Mouse (Mus musculus) neural tube, embryonic 14.5 days (tissue): ENCODE measurements around the gene Abtb2. TPM values are rescaled to one million over a fixed set of nuclear protein-coding genes. Genes with fewer than 3 reads are reported as not detected.
A peak's percentile ranks its signal among the peaks of the same experiment; 100 is the strongest.
"Not testable (repeated sequence)": the region's sequence is repeated elsewhere in the genome, so short reads cannot be mapped to it uniquely, and the experiment has no call there.

ENCODE experiments used
- ATAC-seq: fragments of 200-750 bp; cut with Nextera tagmentation; 2 replicates; pipeline ENCODE4 v1.8.0; 2017; ENCODE audit warnings: low read depth, mild to moderate bottlenecking, moderate TSS enrichment, moderate library complexity
- H3K27ac ChIP-seq: fragments of 300-500 bp; sonication (generic); 2 replicates; pipeline ENCODE4 v1.5.1; 2014; ENCODE audit warnings: low read depth, mild to moderate bottlenecking, control low read depth, low read length, moderate library complexity, mixed read lengths
- H3K27me3 ChIP-seq: fragments of 300-500 bp; sonication (generic); 2 replicates; pipeline ENCODE4 v1.6.1; 2014; ENCODE audit warnings: low read length; ENCODE audit not compliant: control insufficient read depth, insufficient read depth
- H3K36me3 ChIP-seq: fragments of 300-500 bp; sonication (generic); 2 replicates; pipeline ENCODE4 v1.6.1; 2014; ENCODE audit warnings: low read length, mixed read lengths; ENCODE audit not compliant: control insufficient read depth, insufficient read depth
- H3K4me1 ChIP-seq: fragments of 300-500 bp; sonication (generic); 2 replicates; pipeline ENCODE4 v1.6.1; 2014; ENCODE audit warnings: low read length; ENCODE audit not compliant: control insufficient read depth, insufficient read depth
- H3K4me2 ChIP-seq: fragments of 300-500 bp; sonication (generic); 2 replicates; pipeline ENCODE4 v1.6.1; 2014; ENCODE audit warnings: mild to moderate bottlenecking, low read depth, low read length, control low read depth
- H3K4me3 ChIP-seq: fragments of 300-500 bp; sonication (generic); 2 replicates; pipeline ENCODE4 v1.5.1; 2014; ENCODE audit warnings: low read depth, low read length, control low read depth, mixed read lengths
- H3K9ac ChIP-seq: fragments of 300-500 bp; sonication (generic); replicated peaks from 2 replicates; pipeline ENCODE4 v1.6.1; 2014; ENCODE audit warnings: low read depth, mild to moderate bottlenecking, control low read depth, low read length, mixed read lengths
- H3K9me3 ChIP-seq: fragments of 300-500 bp; sonication (generic); 2 replicates; pipeline ENCODE4 v1.6.1; 2016; ENCODE audit warnings: low read length; ENCODE audit not compliant: control insufficient read depth
- WGBS: fragments of 180-500 bp; shearing (Covaris S2); extraction: QIAGEN DNeasy Blood & Tissue Kit; methylation state at CpG from one replicate; pipeline ENCODE4 v1.1.7; 2014; 5-methylcytosine and 5-hydroxymethylcytosine counted together
- polyA plus RNA-seq: library from polyadenylated mRNA; unstranded; fragments of >200 nt; fragmentation: Nextera tagmentation; extraction: Ambion mirVana; gene quantifications from 2 replicates; pipeline ENCODE4 v1.2.1, GENCODE M21; 2014

Abtb2 gene
- 7.8 and 10.3 TPM in 2 replicates for polyA plus RNA-seq

DNA sequence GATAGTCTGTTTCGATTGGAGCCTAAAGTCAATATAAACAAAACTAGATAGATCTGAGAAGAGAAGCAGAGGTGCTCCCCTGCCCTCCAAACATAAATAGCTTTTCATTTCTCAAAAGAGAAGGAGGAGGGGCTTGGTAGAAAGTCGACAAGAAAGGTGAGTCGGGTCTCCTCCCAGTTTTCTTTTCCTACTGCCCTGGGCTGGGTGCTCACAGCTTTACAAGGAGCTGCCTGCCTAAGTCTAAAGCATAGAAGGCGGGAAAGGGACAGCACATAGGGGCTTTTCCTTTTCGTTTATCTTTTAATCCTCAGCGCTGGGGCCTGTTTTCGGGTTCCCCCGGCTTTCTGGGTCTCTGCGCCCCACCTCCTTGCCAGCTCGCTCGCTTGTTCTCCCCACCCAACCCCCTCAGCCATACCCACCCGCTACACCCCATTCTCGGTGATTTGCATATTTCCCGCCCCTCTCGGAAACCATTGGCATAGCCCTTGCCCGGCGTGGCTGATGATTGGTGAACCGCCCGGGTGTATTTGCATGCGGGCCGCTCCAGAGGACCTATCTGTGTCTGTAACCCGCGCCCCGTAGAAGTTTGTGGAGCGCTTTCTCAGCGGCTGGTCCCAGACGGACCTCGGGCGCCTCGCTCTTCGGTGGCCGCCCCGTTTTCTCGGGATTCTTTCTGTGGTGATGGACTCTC is at the start of gene Abtb2:
Abtb2 (plus strand) TSS at position 579 of the 691 bp plus-strand sequence.
- Histone ChIP-seq H3K27ac (peak within 1 kb of the TSS; percentile 34; the same call in 1 of the 2 replicates), H3K4me2 (peak within 1 kb of the TSS; percentile 98), H3K9ac (peak within 1 kb of the TSS; percentile 57), H3K9me3 (no peaks in the 10 kb centered on the region), H3K36me3 (no peaks in the 10 kb centered on the region), H3K27me3 (peaks cover 6% of the 10 kb centered on the region; the same call in 1 of the 2 replicates), H3K4me1 (peaks cover 11% of the 10 kb centered on the region; the same call in 1 of the 2 replicates), H3K4me3 (peak within 1 kb of the TSS; percentile 61)
- WGBS = under 1% methylated on average over 34 of the region's 34 CpGs
- peak; percentile 97 for ATAC-seq

GRCm38 (mm10) chr2:103516472-103516871 is 49.6 kb upstream of the Abtb2 start:
- no peaks in the 10 kb centered on the region for H3K9me3 ChIP-seq
- H3K27ac ChIP-seq = no peak overlapping the region
- H3K36me3 ChIP-seq = no peaks in the 10 kb centered on the region
- no peaks in the 10 kb centered on the region for H3K4me1 ChIP-seq
- no peak overlapping the region for H3K9ac ChIP-seq
- no peak overlapping the region for H3K4me3 ChIP-seq
- ATAC-seq = no peak
- no peaks in the 10 kb centered on the region for H3K27me3 ChIP-seq
- WGBS = 82% methylated on average over 1 of the region's 1 CpGs
- H3K4me2 ChIP-seq = no peak overlapping the region

GRCm38 (mm10) chr2:103525596-103525995 is 40.5 kb upstream of the Abtb2 start:
- no peak overlapping the region for H3K4me3 ChIP-seq
- H3K27me3 ChIP-seq = no peaks in the 10 kb centered on the region
- H3K9ac ChIP-seq = no peak overlapping the region
- H3K36me3 ChIP-seq = no peaks in the 10 kb centered on the region
- no peak overlapping the region for H3K27ac ChIP-seq
- WGBS = 94% methylated on average over 1 of the region's 1 CpGs
- ATAC-seq = no peak
- no peaks in the 10 kb centered on the region for H3K9me3 ChIP-seq
- no peak overlapping the region for H3K4me2 ChIP-seq
- H3K4me1 ChIP-seq = no peaks in the 10 kb centered on the region

DNA sequence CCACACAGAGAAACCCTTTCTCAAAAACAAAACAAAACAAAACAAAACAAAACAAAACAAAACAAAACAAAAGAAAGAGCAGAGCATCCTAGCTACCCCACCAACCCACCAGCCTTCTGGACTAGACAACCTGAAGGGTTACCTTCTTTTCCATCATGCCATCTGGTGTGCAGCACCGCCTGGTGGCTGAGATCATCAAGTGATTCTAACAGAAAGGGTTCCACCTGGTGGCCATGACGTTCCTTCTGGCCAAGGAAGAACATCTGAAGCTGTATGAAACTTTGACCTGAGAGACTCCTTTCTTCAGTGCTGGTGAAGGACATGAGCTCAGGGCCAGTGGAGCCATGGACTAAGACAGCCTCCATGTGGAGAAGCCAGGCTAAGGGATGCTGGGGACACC is 19.0 kb upstream of the Abtb2 start:
- no peak overlapping the region for H3K9ac ChIP-seq
- no peaks in the 10 kb centered on the region for H3K4me1 ChIP-seq
- no peak overlapping the region for H3K27ac ChIP-seq
- H3K9me3 ChIP-seq = no peaks in the 10 kb centered on the region
- no peak overlapping the region for H3K4me3 ChIP-seq
- 11% methylated on average over 2 of the region's 2 CpGs for WGBS
- H3K36me3 ChIP-seq = no peaks in the 10 kb centered on the region
- no peak overlapping the region for H3K4me2 ChIP-seq
- no peak for ATAC-seq
- H3K27me3 ChIP-seq = no peaks in the 10 kb centered on the region

GRCm38 (mm10) chr2:103550301-103550700 is 15.8 kb upstream of the Abtb2 start:
- not testable (repeated sequence) for H3K9ac ChIP-seq, H3K4me2 ChIP-seq, H3K27me3 ChIP-seq, ATAC-seq, H3K4me1 ChIP-seq, H3K36me3 ChIP-seq, H3K27ac ChIP-seq, H3K4me3 ChIP-seq, H3K9me3 ChIP-seq
- 91% methylated on average over 2 of the region's 2 CpGs for WGBS

- H3K4me2 ChIP-seq = no peak overlapping the region
- no peaks in the 10 kb centered on the region for H3K4me1 ChIP-seq
- H3K27me3 ChIP-seq = no peaks in the 10 kb centered on the region
- no peaks in the 10 kb centered on the region for H3K9me3 ChIP-seq
- H3K9ac ChIP-seq = no peak overlapping the region
- no peak overlapping the region for H3K4me3 ChIP-seq
- no peak for ATAC-seq
- no peaks in the 10 kb centered on the region for H3K36me3 ChIP-seq
- H3K27ac ChIP-seq = no peak overlapping the region
- WGBS = 72% methylated on average over 2 of the region's 2 CpGs
Observed at GRCm38 (mm10) chr2:103554041-103554440, 12.1 kb upstream of the Abtb2 start.

- no peak overlapping the region for H3K4me2 ChIP-seq
- no peak overlapping the region for H3K4me3 ChIP-seq
- no peaks in the 10 kb centered on the region for H3K27me3 ChIP-seq
- H3K4me1 ChIP-seq = no peaks in the 10 kb centered on the region
- H3K36me3 ChIP-seq = no peaks in the 10 kb centered on the region
- no peak for ATAC-seq
- H3K9me3 ChIP-seq = no peaks in the 10 kb centered on the region
- no peak overlapping the region for H3K9ac ChIP-seq
- WGBS = 77% methylated on average over 10 of the region's 10 CpGs
- no peak overlapping the region for H3K27ac ChIP-seq
Observed at GRCm38 (mm10) chr2:103556125-103556877, 9.8 kb upstream of the Abtb2 start.

DNA sequence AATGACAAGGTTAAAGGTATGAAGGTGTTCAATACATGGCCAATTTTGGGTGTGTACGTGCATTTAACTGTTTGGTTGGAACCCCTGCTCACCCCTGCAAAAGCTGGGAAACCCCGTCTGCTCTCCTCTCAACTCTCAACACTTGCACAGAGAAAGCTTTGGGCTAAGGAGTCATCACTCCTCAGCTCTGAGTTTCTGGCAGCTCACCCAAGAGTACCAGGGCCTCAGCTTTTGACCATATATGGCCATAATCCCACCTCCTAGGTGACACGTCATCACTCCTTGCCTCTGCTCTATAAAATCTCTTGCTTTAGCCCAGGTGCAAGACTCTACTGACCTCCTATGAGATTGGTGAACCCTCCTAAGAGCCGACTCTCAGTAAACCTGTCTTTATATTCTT is 5.2 kb upstream of the Abtb2 start:
- ATAC-seq = no peak
- Histone ChIP-seq H3K9ac (no peak overlapping the region), H3K27ac (no peak overlapping the region), H3K4me1 (no peaks in the 10 kb centered on the region; the same call in 1 of the 2 replicates), H3K4me3 (no peak overlapping the region), H3K4me2 (no peak overlapping the region), H3K9me3 (no peaks in the 10 kb centered on the region), H3K27me3 (no peaks in the 10 kb centered on the region), H3K36me3 (no peaks in the 10 kb centered on the region)
- WGBS = 78% methylated on average over 4 of the region's 4 CpGs

GRCm38 (mm10) chr2:103564427-103565023 is 1.6 kb upstream of the Abtb2 start:
- H3K9ac ChIP-seq = peak overlapping the region; percentile 29; the same call in 1 of the 2 replicates
- peak overlapping the region; percentile 98 for H3K4me2 ChIP-seq
- H3K27me3 ChIP-seq = peaks cover 6% of the 10 kb centered on the region; the same call in 1 of the 2 replicates
- peak overlapping the region; percentile 61 for H3K4me3 ChIP-seq
- no peak for ATAC-seq
- 16% methylated on average over 8 of the region's 8 CpGs for WGBS
- H3K4me1 ChIP-seq = peaks cover 11% of the 10 kb centered on the region; the same call in 1 of the 2 replicates
- H3K27ac ChIP-seq = no peak overlapping the region
- H3K9me3 ChIP-seq = no peaks in the 10 kb centered on the region
- H3K36me3 ChIP-seq = no peaks in the 10 kb centered on the region
